ENCODE assay signal across 12 mouse cellular contexts in genomic region chr13:119756831-119757230, GRCm38 (mm10). TPM values are rescaled to one million over a fixed set of nuclear protein-coding genes. Genes with fewer than 3 reads are reported as not detected.
DNase-seq lines count a peak whose midpoint lies in the region; ATAC-seq and TF ChIP-seq lines count a peak whose summit lies in the region.
"Had no signal": no experiment of that assay in that cellular context is flagged by ENCODE, and none has a peak within 500 bp of the region (broad histone marks: within the 10 kb centered on the region; RNA-seq: fewer than 3 reads in every experiment).

No protein-coding gene starts in this region.

- H3K9me3 ChIP-seq in heart, embryonic 13.5 days = no peaks in the 10 kb centered on the region
- H3K9me3 ChIP-seq in lung, embryonic 14.5 days (ENCODE audit: low read depth, low read length) = no peaks in the 10 kb centered on the region
- H3K9me3 ChIP-seq in midbrain, embryonic 16.5 days (replicated peaks; ENCODE audit: control insufficient read depth, low read length, poor library complexity, severe bottlenecking) = no peaks in the 10 kb centered on the region
- H3K9me3 ChIP-seq: liver, embryonic 12.5 days had no signal

- peaks cover 15% of the 10 kb centered on the region for H3K4me1 ChIP-seq in heart, embryonic 13.5 days
- H3K4me1 ChIP-seq in lung, embryonic 14.5 days (ENCODE audit: insufficient read depth) = peaks cover 5% of the 10 kb centered on the region; the same call in 1 of the 2 replicates
- peaks cover 4% of the 10 kb centered on the region for H3K4me1 ChIP-seq in lung, adult 2 months (ENCODE audit: control insufficient read depth, insufficient read depth, low read length)
- H3K4me1 ChIP-seq in cortical plate, adult 2 months (ENCODE audit: control insufficient read depth, insufficient read depth, low read length) = peaks cover 2% of the 10 kb centered on the region; the same call in 1 of the 2 replicates
- H3K4me1 ChIP-seq in midbrain, embryonic 16.5 days (ENCODE audit: control insufficient read depth, insufficient read depth, low read length) = peaks cover 8% of the 10 kb centered on the region

- H3K4me3 ChIP-seq in heart, embryonic 13.5 days = peak overlapping the region; percentile 70; the same call in 1 of the 2 replicates
- H3K4me3 ChIP-seq in lung, embryonic 14.5 days (ENCODE audit: low read depth, low read length) = no peak overlapping the region
- H3K4me3 ChIP-seq in lung, adult 2 months (replicated peaks; ENCODE audit: extremely low read depth, low read depth, low read length) = no peak overlapping the region
- H3K4me3 ChIP-seq in cortical plate, adult 2 months (ENCODE audit: insufficient read depth, low read length) = peak overlapping the region; percentile 84; the same call in 1 of the 2 replicates
- no peak overlapping the region for H3K4me3 ChIP-seq in midbrain, embryonic 16.5 days (ENCODE audit: low read depth, low read length)

- TF ChIP-seq POLR2A in lung, adult 2 months (IDR thresholded peaks at IDR 0.05; ENCODE audit: borderline replicate concordance, extremely low read depth, low read depth, low read length) = no peak
- TF ChIP-seq POLR2A in cortical plate, adult 2 months (IDR thresholded peaks at IDR 0.05; ENCODE audit: extremely low read depth, insufficient read depth, low read length) = no peak

- 25% methylated on average over 5 of the region's 5 CpGs for whole genome bisulfite sequencing in heart, embryonic 13.5 days
- WGBS in lung, embryonic 14.5 days = 21% methylated on average over 5 of the region's 5 CpGs
- 46% methylated on average over 5 of the region's 5 CpGs for WGBS in lung, adult 2 months
- WGBS in midbrain, embryonic 16.5 days = 34% methylated on average over 5 of the region's 5 CpGs

- no peak for DNase-seq in heart, adult 9 months (ENCODE audit: low spot score in 2 of 2)
- peak; percentile 72 for DNase-seq in lung, embryonic 14.5 days
- DNase-seq in lung, adult 2 months = no peak
- no peak for DNase-seq in spleen, adult 12 weeks (ENCODE audit: low spot score)
- DNase-seq in layer of hippocampus, postnatal 14 days (ENCODE audit: low spot score in 2 of 2) = no peak
- DNase-seq: adrenal gland, adult 8-10 months; cerebellum, postnatal 25 days; right cerebral cortex, adult 18-20 months had no signal

- H3K27me3 ChIP-seq in heart, embryonic 13.5 days (replicated peaks) = no peaks in the 10 kb centered on the region
- no peaks in the 10 kb centered on the region for H3K27me3 ChIP-seq in lung, embryonic 14.5 days (ENCODE audit: insufficient read depth, low read length)
- no peaks in the 10 kb centered on the region for H3K27me3 ChIP-seq in midbrain, embryonic 16.5 days (ENCODE audit: control insufficient read depth, insufficient read depth, low read depth, low read length)

- no peak overlapping the region for H3K27ac ChIP-seq in heart, embryonic 13.5 days (replicated peaks)
- no peak overlapping the region for H3K27ac ChIP-seq in lung, embryonic 14.5 days (ENCODE audit: low read depth)
- H3K27ac ChIP-seq in cortical plate, adult 2 months (ENCODE audit: insufficient read depth, low read length) = no peak overlapping the region
- H3K27ac ChIP-seq in midbrain, embryonic 16.5 days (ENCODE audit: low read length) = no peak overlapping the region
- H3K27ac ChIP-seq: liver, embryonic 12.5 days had no signal

- peaks cover 20% of the 10 kb centered on the region for H3K36me3 ChIP-seq in heart, embryonic 13.5 days
- H3K36me3 ChIP-seq in lung, embryonic 14.5 days (ENCODE audit: insufficient read depth) = peaks cover 13% of the 10 kb centered on the region; the same call in 1 of the 2 replicates
- no peaks in the 10 kb centered on the region for H3K36me3 ChIP-seq in midbrain, embryonic 16.5 days (ENCODE audit: control insufficient read depth, insufficient read depth, low read length)

- ATAC-seq in heart, embryonic 13.5 days (ENCODE audit: extremely low read depth, insufficient number of reproducible peaks, low FRiP score, low TSS enrichment) = no peak
- ATAC-seq in lung, embryonic 14.5 days (ENCODE audit: insufficient read depth) = no peak
- ATAC-seq in midbrain, embryonic 16.5 days = no peak

- peak overlapping the region; percentile 98 for H3K4me2 ChIP-seq in heart, embryonic 13.5 days
- H3K4me2 ChIP-seq in lung, embryonic 14.5 days = no peak overlapping the region
- H3K4me2 ChIP-seq in midbrain, embryonic 16.5 days (ENCODE audit: low read length) = peak overlapping the region; percentile 15; the same call in 1 of the 2 replicates

- H3K9ac ChIP-seq in heart, embryonic 13.5 days = no peak overlapping the region
- H3K9ac ChIP-seq in lung, embryonic 14.5 days = no peak overlapping the region
- peak overlapping the region; percentile 17; the same call in 1 of the 2 replicates for H3K9ac ChIP-seq in midbrain, embryonic 16.5 days (ENCODE audit: low read depth, low read length)

- TF ChIP-seq CTCF in lung, embryonic 14.5 days (IDR thresholded peaks at IDR 0.05; ENCODE audit: low read depth) = no peak
- TF ChIP-seq CTCF in lung, adult 2 months (IDR thresholded peaks at IDR 0.05; ENCODE audit: insufficient read depth, low read length) = no peak
- TF ChIP-seq CTCF in cortical plate, adult 2 months (IDR thresholded peaks at IDR 0.05; ENCODE audit: extremely low read depth, insufficient read depth, low read length) = no peak

RNA-seq across cellular contexts. Expression of gene Nim1k, which starts 1.1 kb away (rescaled TPM):
- 0.50 and 0.53 TPM in 2 replicates for polyA plus RNA-seq in heart, embryonic 13.5 days (2015; fragmentation: Nextera tagmentation; extraction: Ambion mirVana)
- 0.91 and 0.93 TPM in 2 replicates for polyA plus RNA-seq in lung, embryonic 14.5 days (2014; fragmentation: Nextera tagmentation; extraction: Ambion mirVana)
- polyA plus RNA-seq in lung, adult 2 months (2012; rRNA removed) = 0.62 and 0.68 TPM in 2 replicates
- polyA plus RNA-seq in cortical plate, adult 2 months (2012; rRNA removed) = 7.0 and 7.4 TPM in 2 replicates
- 5.5 and 7.0 TPM in 2 replicates for polyA plus RNA-seq in midbrain, embryonic 16.5 days (2015; fragmentation: Nextera tagmentation; extraction: Ambion mirVana)
- total RNA-seq in layer of hippocampus, postnatal 14 days (2021) = 10 to 100 TPM; 12.5 to 13.5 TPM

RNA-seq across cellular contexts. Expression of gene Zfp131, which starts 33.9 kb away (rescaled TPM):
- 20.7 and 20.8 TPM in 2 replicates for polyA plus RNA-seq in heart, embryonic 13.5 days (2015; fragmentation: Nextera tagmentation; extraction: Ambion mirVana)
- polyA plus RNA-seq in lung, embryonic 14.5 days (2014; fragmentation: Nextera tagmentation; extraction: Ambion mirVana) = 43.8 and 46.4 TPM in 2 replicates
- 6.5 and 11.2 TPM in 2 replicates for polyA plus RNA-seq in lung, adult 2 months (2012; rRNA removed)
- polyA plus RNA-seq in cortical plate, adult 2 months (2012; rRNA removed) = 25.4 and 26.0 TPM in 2 replicates
- polyA plus RNA-seq in midbrain, embryonic 16.5 days (2015; fragmentation: Nextera tagmentation; extraction: Ambion mirVana) = 27.4 and 30.8 TPM in 2 replicates
- 10 to 100 TPM; 40.3 to 41.1 TPM for total RNA-seq in layer of hippocampus, postnatal 14 days (2021)

Comparison
In these comparisons a context has a peak if more than half of its experiments do, and no peak if none do; other contexts are left out.
1. H3K4me3 ChIP-seq: peak in heart, embryonic 13.5 days (single experiment) and cortical plate, adult 2 months (single experiment); none in lung, embryonic 14.5 days (single experiment), lung, adult 2 months (single experiment) and midbrain, embryonic 16.5 days (single experiment).